Mouse (Mus musculus) brain, embryonic 14.5 days (tissue): ENCODE data around the gene Bcr.

Experiments used
- CTCF ChIP-seq: fragments of 200-500 bp; IDR thresholded peaks from 2 replicates; pipeline ENCODE4 v1.5.1; 2012; ENCODE audit warnings: inconsistent platforms, mild to moderate bottlenecking, moderate library complexity, borderline replicate concordance; ENCODE audit not compliant: insufficient read depth, insufficient read length; ENCODE audit errors: extremely low read depth
- POLR2A ChIP-seq: fragments of 200-500 bp; IDR thresholded peaks from 2 replicates; pipeline ENCODE4 v1.6.1; 2012; ENCODE audit warnings: mild to moderate bottlenecking, inconsistent platforms, borderline replicate concordance; ENCODE audit not compliant: poor library complexity, insufficient read depth, insufficient read length, severe bottlenecking; ENCODE audit errors: extremely low read depth

GRCm38 (mm10) chr10:75158356-75158755, 98.0 kb downstream of the Bcr start:
- TF ChIP-seq POLR2A (no peak), CTCF (no peak)
